Mouse (Mus musculus): ENCODE data around the gene Fbxo3.
"Not testable (repeated sequence)": the region's sequence is repeated elsewhere in the genome, so short reads cannot be mapped to it uniquely, and the experiment has no call there.

Fbxo3 gene

GRCm38 (mm10) chr2:104096256-104096655, 68.7 kb downstream of the Fbxo3 start:
- DNase-seq (ENCODE audit: low spot score in 2 of 2) = no peak

DNA sequence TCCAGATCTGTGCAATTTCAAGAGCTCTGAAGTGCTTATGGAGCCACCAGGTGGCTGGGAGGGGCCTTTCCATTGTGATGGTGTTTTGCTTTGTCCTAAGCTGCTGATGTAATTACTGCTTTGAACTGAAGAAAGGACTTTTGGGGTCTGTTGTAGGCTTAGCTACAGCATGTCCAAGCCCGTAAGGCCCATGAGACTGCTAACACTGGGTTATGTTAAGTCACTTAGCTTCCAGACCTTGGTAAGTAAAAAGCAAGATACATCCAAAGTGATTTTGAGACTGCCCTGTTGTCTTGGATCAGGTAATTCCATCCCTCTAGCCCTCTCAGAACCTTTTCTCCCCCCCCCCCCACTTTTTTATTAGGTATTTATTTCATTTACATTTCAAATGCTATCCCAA, 69.3 kb downstream of the Fbxo3 start:
- not testable (repeated sequence) for DNase-seq (ENCODE audit: low spot score in 2 of 2)

GRCm38 (mm10) chr2:104097396-104097795, 69.9 kb downstream of the Fbxo3 start:
- DNase-seq (ENCODE audit: low spot score in 2 of 2) = not testable (repeated sequence)

- no peak for DNase-seq (ENCODE audit: low spot score in 2 of 2)
Observed at GRCm38 (mm10) chr2:104098529-104099230, 71.2 kb downstream of the Fbxo3 start.

DNA sequence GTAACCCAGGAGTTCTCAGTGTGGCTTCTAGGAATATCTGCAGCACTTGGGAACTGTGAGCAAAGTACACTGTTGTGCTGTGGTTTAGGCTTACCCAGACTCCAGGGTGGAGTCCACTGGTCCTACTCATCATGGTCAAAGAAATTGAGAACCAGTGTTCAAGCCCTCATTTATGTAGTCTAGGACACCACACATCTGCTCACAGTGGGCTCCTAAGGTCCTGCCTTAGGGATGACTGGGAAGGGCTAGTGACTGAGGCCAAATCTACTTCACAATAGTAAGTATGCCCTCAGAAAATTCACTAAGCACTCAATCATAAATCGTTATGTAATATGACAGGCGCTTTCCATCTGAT, 71.7 kb downstream of the Fbxo3 start:
- no peak for DNase-seq (ENCODE audit: low spot score in 2 of 2)

- no peak for DNase-seq (ENCODE audit: low spot score in 2 of 2)
Observed at GRCm38 (mm10) chr2:104099946-104100345, 72.4 kb downstream of the Fbxo3 start.

GRCm38 (mm10) chr2:104104800-104105199, 77.3 kb downstream of the Fbxo3 start:
- DNase-seq (ENCODE audit: low spot score in 2 of 2) = no peak

DNA sequence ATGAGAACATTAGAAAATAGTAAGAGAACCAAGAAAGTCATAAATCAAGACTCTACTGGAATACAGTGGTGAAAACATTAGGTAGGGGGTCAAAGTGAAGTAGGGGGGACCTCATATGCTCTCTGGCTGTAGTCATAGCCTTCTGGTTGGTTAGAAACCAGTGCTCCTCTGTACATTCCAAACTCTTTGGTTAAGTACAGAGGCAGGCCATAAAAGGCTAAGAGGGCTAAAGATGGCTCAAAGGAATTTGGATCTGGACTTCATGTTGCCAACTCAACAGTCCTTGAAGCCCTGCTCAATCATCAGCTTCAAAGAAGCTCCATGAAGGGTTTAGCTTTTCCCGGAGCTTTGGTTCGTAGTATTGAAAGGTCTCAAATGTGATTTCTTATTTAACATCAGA, 81.5 kb downstream of the Fbxo3 start:
- DNase-seq (ENCODE audit: low spot score in 2 of 2) = not testable (repeated sequence)

GRCm38 (mm10) chr2:104109528-104109927, 82.0 kb downstream of the Fbxo3 start:
- DNase-seq (ENCODE audit: low spot score in 2 of 2) = no peak

- DNase-seq (ENCODE audit: low spot score in 2 of 2) = no peak
Observed at GRCm38 (mm10) chr2:104110031-104110430, 82.5 kb downstream of the Fbxo3 start.

GRCm38 (mm10) chr2:104111170-104111797, 83.8 kb downstream of the Fbxo3 start:
- not testable (repeated sequence) for DNase-seq (ENCODE audit: low spot score in 2 of 2)

Data from urinary bladder, postnatal 4 days (tissue).